Mouse (Mus musculus) A20 (cell line): ENCODE measurements around the gene Has3.
"Not testable (repeated sequence)": the region's sequence is repeated elsewhere in the genome, so short reads cannot be mapped to it uniquely, and the experiment has no call there.

Experiments used
- DNase-seq: peaks from one replicate; pipeline ENCODE4 v3.0.0-alpha.2; 2011; ENCODE audit warnings: low read depth, low spot score

Has3 gene

DNA sequence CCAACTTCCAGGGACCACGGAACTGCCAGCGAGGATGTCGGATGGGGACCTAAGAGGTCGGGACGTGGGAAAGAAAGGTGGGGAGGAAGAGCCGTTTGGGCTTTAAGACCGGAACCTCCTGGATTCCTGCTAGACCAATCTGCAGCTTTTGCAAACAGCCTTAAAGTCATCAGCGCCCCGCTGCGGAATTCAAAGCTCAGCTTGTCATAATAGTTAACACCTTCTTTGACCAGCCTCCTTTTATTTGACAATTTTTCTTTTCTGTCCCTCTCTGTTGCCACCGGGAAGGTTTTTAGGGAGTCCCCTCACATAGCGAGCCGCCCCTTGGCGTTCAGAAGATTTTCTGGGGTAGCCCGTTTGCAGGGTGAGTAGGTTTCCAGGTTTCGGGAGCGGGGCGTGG is at the start of gene Has3:
Gene Has3, plus strand, starts transcription at position 192 of the 400 bp plus-strand sequence.
- no peak for DNase-seq

DNA sequence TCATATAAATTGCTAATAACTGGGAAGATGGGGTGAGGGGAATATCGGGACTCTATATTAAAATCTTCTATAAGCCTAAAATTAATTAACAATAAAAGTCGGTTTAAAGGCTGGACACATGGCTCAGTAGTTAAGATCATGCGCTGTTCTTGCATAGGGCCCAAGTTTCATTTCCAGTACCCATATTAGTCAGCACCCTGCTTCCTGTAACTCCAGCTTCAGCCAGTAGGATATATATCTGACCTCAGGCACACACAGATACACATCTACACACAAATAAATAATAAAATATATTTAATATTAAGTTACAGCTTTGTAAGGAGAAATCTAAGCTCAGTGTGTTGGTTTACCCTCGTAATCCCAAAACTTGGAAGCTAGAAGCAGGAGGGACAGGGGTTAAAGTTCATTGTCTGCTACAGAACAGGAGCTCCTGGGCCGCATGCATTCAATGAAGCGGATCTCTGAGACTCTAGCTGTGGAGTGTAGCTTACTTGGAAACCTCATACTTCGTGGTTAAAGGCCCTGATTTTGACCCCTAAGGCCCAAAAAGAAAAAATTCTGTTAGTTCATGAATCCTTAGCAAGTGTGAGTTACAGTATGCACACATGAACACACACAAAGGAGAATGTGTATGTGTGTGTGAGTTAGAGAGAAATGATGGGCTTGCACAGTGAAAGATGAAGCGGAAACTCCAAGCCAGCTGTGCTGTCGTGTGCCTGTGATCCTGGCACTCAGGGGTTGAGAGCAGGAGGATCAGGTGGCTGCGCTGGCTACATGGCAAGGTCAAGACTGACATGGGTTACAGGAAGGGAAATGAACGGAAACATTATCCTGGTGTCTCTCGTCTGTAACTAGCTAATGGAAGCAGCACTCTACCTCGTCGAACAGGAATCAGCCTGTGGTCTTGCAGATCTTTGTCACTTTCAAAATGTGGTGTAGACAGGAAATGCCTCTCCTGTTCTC is 49.2 kb upstream of the Has3 start:
- DNase-seq, result no peak

DNA sequence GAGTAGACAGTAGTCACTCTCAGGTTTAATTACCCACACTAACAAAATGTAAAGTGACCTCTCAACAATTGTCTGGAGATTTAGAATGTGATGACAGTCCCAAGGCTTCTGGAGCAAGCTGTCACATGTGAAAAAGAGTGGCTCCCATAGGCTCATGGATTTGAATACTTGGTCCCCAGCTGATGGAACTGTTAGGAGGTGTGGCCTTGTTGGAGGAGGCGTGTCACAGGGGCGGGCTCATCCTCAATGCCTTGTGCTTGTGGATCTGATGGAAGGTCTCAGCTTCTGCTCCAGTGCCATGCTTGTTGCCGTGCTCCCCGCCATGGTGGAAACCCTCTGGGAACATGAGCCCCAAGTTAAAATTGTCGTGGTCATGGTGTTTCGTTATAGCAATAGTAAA is 41.1 kb upstream of the Has3 start:
- DNase-seq, result no peak

DNA sequence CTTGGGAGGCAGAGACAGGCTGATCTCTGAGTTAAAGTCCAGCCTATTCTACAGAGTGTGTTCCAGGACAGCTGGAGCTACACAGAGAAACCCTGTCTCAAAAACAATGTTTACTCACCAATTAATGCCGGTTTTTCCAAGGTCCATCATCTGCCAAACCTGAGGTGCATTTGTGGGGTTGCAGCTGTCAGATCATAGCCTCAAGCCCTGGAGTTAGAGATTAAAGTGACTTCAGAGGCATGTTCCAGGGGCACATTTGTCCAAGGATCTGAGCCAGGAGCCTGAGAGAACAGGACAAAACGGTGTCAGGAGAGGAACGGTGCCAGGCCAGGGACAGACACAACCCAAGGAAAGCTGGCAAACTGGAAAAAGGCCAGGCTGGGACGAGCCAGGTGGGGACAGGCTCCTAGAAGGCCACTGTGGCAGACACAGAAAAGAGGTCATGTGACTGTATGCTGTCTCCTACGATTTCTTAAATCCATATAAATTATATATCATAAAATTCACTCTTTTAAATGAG is 40.5 kb upstream of the Has3 start:
- DNase-seq, result no peak

DNA sequence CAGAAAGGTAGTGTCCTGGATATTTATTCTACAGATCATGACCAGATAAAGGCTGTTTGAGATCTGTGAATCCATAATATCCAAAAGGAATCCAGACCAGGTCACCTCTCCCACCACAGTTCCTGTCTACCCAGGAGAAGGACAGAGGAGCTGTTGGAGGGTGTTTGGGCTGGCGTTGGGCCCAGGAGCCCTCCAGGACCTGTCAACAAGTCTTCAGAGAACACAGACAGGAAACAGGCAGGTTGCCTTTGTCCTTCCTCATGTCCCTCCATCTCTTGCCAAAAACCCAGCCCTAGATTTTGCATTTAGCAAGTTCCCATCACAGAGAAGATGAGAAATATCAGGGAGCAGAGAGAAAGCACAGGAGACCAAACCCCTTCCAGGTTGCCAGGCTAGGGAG is 35.1 kb upstream of the Has3 start:
- DNase-seq, result no peak

DNA sequence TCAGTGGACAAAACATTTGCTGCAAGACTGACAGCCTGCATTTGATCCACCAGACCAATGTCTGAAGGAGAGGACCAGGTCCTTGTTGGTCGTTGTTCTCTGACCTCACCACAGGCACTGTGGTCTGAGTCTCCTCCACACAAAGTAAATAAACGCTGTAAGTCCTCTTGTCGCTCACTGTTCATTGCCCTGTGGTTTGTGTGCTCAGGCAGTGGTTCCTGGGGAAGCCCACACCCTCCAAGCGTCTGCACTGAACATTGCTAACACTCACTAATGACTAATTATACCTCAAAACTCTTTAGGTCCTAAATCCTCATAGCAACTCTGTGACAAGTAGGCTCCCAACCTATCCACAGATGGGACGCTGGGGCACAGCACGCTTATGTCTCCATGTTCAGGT is 33.5 kb upstream of the Has3 start:
- DNase-seq, result no peak

DNA sequence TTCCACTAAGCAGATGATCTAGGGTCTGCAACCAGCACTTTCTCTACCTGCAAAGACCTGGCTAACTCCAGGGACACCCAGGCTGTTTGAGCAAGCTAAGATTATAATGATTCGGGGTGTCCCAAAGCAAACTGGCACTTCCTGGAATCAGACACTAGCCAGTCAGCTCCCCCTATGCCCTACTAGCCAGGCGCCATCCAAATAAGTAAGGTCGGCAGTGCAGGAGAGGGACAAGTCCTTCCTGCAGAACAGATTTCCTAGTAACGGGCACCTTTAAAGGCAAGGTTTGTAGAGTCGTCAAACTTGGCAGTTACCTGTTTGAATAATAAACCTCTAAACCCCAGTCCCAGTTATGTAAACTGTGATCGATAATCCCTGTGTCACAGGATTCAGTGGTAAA is 31.2 kb upstream of the Has3 start:
- DNase-seq, result no peak

DNA sequence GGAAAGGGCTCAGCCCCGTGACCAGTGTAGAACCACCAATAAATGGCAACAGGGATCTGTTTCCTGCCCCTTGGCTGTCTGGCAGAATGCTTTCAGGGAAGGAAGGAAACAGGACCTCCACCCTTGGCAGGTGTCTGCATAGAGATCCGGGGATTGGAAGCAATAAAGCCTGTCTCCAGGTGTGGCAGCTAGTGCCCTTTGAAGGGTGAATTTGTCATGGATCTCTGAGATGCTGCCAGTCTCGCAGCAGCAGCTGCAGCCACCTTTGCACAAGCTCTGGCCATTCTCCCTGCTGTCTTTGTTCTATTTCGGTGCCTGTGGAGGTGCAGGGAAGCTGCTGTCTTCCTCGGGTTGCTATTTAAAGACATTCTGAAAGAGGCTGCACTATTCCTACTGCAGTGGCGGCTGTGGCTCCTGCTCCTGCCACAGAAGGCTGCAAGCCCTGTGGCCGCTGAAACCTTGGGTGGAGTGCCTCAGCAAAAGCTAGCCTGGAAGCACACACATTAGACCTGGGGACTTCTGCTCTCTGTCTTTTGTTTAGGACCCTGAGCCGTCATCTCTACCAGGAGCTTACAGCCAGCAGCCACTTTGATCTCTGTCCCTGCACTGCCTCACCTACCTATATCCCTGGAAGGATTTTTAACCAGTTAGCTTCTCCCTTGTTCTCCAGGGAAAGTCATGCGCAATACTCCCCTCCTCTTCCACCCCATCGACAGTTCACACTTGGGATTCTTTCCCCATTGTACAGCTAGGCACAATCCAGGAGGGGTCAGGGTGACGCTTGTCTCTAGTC is 30.6 kb upstream of the Has3 start:
- DNase-seq, result no peak

DNA sequence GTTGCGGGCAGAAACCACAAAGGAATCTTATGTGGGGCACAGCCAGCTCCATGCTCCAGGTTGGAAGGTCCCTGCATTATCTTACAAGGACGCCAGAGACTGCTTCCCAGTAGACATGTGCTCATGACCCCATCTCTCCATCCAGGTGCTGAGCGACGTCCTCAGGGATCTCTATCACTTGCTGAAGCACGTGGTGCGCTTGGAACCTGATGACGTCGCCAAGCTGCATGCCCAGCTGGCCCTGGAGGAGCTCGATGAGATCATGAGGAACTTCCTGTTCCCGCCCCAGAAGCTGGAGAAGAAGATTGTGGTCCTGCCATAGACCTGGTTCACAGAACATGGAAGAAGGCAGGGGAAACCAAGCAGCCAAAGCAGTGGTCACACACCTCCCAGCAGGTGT is 20.0 kb upstream of the Has3 start:
- DNase-seq, result no peak

DNA sequence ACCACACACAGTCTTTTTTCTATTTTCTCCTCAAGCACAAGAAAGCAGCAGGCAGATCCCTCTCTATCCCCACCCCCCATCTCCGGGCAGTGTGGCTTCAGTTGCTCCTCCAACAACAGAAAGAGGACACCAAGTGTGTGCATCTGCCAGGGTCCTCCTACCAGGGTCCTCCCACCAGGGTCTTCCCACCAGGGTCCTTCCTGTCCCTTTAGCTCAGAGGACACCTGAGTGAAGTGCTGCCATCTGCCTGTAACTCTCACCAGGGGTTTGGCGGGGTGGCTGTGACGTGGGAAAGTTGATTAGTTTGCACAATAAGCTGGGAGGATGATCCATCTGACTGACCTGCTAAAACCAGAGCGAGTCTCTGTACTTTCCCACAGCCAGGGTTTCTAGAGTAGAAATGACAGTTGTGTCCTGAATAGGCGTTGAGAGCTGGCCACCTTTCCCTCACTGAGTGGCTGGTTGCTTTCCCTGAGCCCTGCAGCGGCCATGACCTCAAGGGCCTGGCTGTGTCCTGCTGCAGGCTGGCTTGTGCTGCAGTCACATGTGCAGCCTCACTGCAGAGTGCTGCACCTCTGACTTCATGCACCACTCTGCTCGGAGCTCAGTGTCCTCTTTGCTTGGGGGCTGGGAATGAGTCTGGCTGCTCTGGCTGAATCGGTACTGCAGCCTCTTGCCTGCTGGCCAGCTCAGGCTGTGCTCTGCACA is 15.4 kb upstream of the Has3 start:
- no peak for DNase-seq

DNA sequence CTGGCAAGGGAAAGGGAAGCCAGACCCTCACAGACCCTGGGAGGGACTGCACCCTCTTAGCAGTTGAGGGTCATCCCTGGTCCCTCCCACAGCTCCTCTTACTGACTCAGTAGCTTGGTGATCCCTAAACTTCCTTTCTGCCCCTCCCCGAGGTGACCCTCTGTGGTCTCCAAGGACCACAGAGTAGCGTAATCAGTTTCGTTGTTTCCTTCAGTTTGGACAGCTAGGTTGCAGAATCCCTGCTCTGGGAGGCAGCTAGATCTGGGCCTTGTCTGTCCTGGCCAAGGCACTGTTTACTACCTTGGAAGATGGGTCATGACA is 14.8 kb upstream of the Has3 start:
- no peak for DNase-seq

DNA sequence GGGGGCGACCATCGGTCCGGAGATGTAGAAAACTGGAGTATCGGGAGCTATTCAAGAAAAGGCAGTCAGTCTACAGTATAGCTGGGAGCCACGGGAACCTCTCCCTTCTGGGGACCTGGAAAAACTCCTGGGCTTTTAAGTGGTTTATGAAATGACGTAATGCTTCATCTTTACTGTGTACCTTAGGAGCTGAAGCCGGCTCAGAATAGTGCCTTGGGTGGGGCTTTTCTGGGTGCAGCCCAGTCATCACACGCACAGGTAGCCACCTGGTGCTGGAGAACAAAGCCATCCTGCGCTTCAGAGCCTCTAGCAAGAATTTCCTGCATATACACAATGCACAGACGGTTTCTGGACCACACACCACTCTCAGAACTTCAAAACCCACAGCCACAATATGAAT is 7.2 kb upstream of the Has3 start:
- DNase-seq, result no peak

DNA sequence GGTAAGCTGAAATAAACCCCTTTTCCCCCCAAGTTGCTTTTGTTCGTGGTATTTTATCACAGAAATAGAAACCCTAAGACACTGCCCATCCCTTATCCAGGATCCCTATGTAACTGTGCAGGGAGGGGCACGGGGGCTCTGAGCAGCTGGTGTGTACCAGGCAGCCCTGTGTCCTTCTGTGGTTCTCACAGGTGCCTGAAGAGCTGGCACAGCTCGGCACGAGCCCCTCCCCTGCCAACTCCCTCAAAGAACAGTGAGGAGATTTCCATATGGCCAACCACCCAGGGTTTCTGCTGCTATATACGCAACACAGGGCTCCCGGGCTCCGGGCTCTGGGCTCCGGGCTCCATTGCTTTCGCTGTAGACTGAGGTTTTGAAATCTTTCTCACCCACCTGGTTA is 4.7 kb upstream of the Has3 start:
- DNase-seq, result no peak

DNA sequence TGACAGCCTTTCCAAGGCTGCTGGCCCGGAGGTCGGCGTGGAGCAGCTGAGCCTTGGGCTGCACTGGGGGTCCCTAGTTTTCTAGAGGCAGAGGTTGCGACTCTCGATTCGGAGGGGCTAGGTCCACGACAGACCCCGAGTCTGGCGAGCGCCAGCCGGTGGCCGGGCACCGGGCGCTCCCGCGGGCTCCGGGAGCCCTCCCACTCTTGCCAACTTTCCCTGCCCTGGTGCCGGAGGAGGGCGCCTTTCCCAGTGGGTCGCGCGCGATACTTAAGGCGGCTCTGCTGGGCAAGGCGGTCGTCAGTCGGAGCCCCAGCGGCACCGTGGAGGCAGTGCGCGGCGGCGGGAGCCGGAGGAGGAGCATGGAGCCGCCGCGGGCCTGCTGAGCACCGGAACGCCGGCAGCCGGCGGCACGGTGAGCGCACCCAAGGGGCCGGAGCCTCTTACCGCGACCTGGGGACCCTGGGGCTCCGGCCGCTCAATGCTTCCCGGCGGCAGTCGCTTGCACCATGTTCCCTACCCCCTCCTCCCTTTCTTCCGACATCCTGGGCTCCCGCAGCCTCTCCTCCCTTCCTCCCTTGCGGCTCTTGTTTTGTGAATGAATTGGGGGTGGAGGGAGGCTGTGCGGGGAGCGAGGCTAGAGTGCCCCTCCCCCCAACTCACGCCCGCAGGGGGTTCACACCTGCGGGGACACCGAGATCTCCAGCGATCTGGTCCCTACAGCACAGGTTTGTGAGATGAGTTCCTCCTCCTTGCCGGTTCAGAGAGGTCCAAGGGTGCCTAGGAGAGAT is 690 bp downstream of the Has3 start:
- DNase-seq, result no peak

DNA sequence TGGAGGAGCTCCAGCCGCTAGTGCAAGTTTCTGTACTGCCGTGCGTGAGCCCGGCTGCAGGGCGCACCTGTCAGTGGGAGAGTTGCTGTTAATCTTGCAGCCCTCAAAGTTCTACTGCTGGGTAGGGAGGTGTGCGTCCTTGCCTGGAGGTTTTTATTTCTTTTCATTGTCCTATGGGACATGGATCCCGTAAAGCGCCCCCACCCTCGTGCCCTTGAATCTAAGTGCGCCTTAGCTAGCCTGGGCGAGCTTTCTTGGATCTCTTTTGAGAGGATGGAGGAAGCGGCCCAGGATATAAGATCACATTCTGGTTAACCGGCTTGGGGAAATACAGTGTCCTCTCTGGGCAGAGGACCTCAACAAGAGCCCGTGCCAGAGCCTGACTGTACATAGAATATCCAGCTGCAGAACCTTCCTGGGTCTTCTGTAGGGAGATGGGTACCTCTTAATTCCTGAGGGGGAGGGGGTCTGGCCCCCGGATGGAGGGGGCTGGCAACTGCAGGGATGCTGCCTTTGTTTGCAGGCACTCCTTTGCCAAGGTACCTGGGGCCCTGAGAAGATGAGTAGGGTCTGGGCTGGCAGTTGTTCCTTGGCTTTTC is 1.4 kb downstream of the Has3 start:
- DNase-seq, result no peak

DNA sequence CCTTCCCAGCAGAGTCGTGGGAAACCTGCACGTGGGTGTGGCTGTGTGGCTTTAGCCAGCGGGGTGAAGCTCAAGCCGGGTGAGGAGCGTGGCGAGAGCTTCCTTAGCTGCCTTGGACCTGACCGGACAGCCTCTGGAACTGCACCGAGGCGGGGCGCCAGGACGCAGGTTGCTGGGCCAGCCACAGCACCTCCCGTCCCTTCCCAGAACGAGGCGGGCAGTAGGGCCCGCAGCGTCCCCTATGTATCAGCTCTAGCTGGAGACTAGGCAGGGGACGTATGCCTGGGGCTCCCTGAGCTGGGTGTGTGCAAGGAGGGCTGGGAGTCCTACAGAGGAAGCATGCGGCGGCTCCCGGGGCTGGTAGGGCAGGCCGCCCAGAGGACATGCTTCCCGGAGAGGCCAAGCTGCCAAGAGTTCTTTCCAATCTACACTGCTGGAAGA is 1.9 kb downstream of the Has3 start:
- DNase-seq, result no peak

DNA sequence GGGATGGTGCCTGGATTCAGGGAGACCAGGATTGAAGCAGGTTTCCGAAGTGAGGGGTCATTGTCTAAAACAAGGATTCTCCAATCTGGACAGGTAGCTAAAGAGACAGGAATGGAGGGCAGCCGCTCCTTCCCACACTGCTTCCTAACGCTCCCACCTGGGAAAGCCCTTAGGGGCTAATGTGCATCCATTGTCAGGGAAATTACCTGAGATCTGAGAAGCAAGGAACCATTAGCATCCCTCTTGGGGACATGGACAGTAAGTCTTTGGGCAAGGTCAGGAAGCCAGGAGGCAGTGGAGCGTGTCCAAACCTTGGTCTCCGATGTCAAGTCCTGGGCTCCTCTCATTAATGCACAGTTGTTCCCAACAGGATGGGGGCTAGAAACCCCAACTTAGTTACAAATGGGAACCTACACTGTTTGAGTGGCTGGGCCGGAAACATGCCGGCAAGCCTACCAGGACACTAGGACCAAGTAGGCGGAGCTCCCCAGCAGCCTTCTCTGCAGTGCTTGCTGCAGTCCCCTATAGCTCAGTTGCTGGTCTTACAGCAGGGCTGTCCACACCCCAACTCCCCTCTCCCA is 2.5 kb downstream of the Has3 start:
- no peak for DNase-seq

DNA sequence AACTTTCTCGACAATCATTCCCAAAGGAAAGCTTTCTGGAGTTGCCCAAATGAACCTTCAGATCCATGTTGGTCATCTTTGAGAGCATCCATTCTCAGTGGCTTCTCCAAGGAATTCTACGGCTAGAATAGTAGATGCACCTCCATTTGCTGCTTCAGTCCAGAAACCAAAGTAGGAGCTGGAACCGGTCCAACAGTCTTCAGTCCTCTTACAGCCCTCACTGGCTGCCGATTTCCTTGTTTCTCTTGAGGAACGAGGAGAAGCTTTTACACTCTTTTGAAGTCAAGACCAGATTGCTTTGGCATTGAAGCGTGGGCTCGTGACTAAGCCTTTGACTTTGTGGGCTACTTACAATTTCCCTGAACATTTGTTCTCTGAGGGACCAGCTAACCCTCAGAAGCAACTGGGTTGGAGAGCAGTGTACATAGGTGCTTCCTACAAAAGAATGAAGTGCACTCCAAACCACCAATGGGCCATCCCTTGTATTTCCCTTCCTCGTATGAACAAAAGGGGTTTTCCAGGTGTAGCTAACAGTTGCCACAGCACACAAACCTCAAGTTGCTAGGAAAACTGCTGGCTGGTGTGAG is 10.2 kb downstream of the Has3 start:
- DNase-seq, result no peak

DNA sequence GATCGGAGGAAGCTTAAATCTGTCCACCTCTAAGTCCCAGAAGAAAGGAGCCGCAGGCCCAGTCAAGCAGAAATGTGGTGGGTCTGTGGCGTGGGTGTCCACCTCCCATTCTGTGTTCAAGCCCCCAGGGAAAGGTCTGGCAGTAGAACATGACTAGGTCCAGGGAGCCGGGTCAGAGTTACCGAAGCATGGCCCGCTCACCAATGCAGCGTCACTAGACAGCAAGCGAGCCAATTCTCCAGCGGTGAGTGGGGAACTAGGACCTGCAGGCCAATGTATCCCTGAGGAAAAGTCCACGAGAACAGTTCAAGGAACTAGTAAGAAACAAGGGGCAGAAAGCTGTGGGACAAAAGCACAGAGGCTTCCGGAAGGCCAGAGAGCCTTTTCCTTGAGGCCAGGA is 14.1 kb downstream of the Has3 start:
- not testable (repeated sequence) for DNase-seq

DNA sequence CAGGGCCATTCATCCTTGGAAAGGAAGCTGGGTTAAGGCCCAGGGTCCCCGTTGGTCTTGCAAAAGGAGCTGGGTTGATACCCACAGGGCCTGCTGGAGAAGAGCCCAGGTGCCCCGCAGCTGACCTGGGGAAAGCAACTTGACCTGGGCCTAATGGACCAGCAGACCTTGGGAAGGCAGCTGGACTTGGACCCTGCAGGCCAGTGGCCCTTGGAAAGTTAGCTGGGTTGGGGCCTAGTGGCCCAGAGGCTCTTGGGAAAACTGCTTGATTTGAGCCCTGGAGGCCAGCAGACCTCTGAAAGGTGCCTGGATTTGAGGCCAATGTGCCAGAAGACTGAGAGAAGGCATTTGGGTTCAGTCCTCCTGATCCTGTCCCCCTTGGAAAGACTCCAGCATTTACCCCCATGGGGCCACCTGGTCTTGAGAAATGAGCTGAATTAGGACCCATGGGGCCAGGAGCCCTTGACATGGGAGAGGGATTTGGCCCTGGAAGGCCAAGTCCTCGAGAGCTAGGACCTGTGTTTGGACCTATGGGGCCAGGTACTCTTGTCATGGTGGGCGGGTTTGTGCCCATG is 14.9 kb downstream of the Has3 start:
- DNase-seq, result not testable (repeated sequence)
